Mouse (Mus musculus): ENCODE measurements around the gene Slc19a2. TPM values are rescaled to one million over a fixed set of nuclear protein-coding genes. Genes with fewer than 3 reads are reported as not detected.
"Not testable (repeated sequence)": the region's sequence is repeated elsewhere in the genome, so short reads cannot be mapped to it uniquely, and the experiment has no call there.

Gene Slc19a2
- 10 to 100 TPM in 1 of 2 experiments, 1 to 10 TPM in 1; 9.6 to 14.3 TPM for total RNA-seq (2021)

- peak; percentile 95 for DNase-seq (ENCODE audit: extremely low spot score in 1 of 2, low spot score in 1 of 2)
These were observed at the start of gene Slc19a2 for GRCm38 (mm10) chr1:164248465-164249331. TSS of gene Slc19a2 (plus strand) at chr1:164249046.

- no peak for DNase-seq (ENCODE audit: extremely low spot score in 1 of 2, low spot score in 1 of 2)
These were observed 49.3 kb upstream of the Slc19a2 start for GRCm38 (mm10) chr1:164199551-164199950.

GRCm38 (mm10) chr1:164208437-164208836, 40.4 kb upstream of the Slc19a2 start:
- DNase-seq (ENCODE audit: extremely low spot score in 1 of 2, low spot score in 1 of 2) = no peak

- DNase-seq (ENCODE audit: extremely low spot score in 1 of 2, low spot score in 1 of 2) = no peak
These were observed 37.9 kb upstream of the Slc19a2 start for GRCm38 (mm10) chr1:164210899-164211298.

GRCm38 (mm10) chr1:164212686-164213085, 36.2 kb upstream of the Slc19a2 start:
- no peak for DNase-seq (ENCODE audit: extremely low spot score in 1 of 2, low spot score in 1 of 2)

GRCm38 (mm10) chr1:164214190-164214589, 34.7 kb upstream of the Slc19a2 start:
- DNase-seq (ENCODE audit: extremely low spot score in 1 of 2, low spot score in 1 of 2) = no peak

GRCm38 (mm10) chr1:164215097-164215496, 33.7 kb upstream of the Slc19a2 start:
- DNase-seq (ENCODE audit: extremely low spot score in 1 of 2, low spot score in 1 of 2) = no peak

- no peak for DNase-seq (ENCODE audit: extremely low spot score in 1 of 2, low spot score in 1 of 2)
These were observed 33.3 kb upstream of the Slc19a2 start for GRCm38 (mm10) chr1:164215540-164215939.

GRCm38 (mm10) chr1:164217791-164218685, 30.8 kb upstream of the Slc19a2 start:
- no peak for DNase-seq (ENCODE audit: extremely low spot score in 1 of 2, low spot score in 1 of 2)

- DNase-seq (ENCODE audit: extremely low spot score in 1 of 2, low spot score in 1 of 2) = no peak
These were observed 28.6 kb upstream of the Slc19a2 start for GRCm38 (mm10) chr1:164220261-164220660.

GRCm38 (mm10) chr1:164223089-164223488, 25.8 kb upstream of the Slc19a2 start:
- DNase-seq (ENCODE audit: extremely low spot score in 1 of 2, low spot score in 1 of 2) = no peak

- DNase-seq (ENCODE audit: extremely low spot score in 1 of 2, low spot score in 1 of 2) = not testable (repeated sequence)
These were observed 16.8 kb upstream of the Slc19a2 start for GRCm38 (mm10) chr1:164231937-164232570.

- DNase-seq (ENCODE audit: extremely low spot score in 1 of 2, low spot score in 1 of 2) = no peak
These were observed 15.4 kb upstream of the Slc19a2 start for GRCm38 (mm10) chr1:164233447-164233846.

- DNase-seq (ENCODE audit: extremely low spot score in 1 of 2, low spot score in 1 of 2) = no peak
These were observed 13.8 kb upstream of the Slc19a2 start for GRCm38 (mm10) chr1:164235078-164235477.

GRCm38 (mm10) chr1:164236078-164236477, 12.8 kb upstream of the Slc19a2 start:
- no peak for DNase-seq (ENCODE audit: extremely low spot score in 1 of 2, low spot score in 1 of 2)

- DNase-seq (ENCODE audit: extremely low spot score in 1 of 2, low spot score in 1 of 2) = no peak
These were observed 7.4 kb upstream of the Slc19a2 start for GRCm38 (mm10) chr1:164241494-164241893.

GRCm38 (mm10) chr1:164242809-164243208, 6.0 kb upstream of the Slc19a2 start:
- no peak for DNase-seq (ENCODE audit: extremely low spot score in 1 of 2, low spot score in 1 of 2)

- no peak for DNase-seq (ENCODE audit: extremely low spot score in 1 of 2, low spot score in 1 of 2)
These were observed 1.4 kb upstream of the Slc19a2 start for GRCm38 (mm10) chr1:164247442-164247841.

GRCm38 (mm10) chr1:164247971-164248370, 875 bp upstream of the Slc19a2 start:
- no peak for DNase-seq (ENCODE audit: extremely low spot score in 1 of 2, low spot score in 1 of 2)

GRCm38 (mm10) chr1:164249332-164249711, 476 bp downstream of the Slc19a2 start:
- DNase-seq (ENCODE audit: extremely low spot score in 1 of 2, low spot score in 1 of 2) = peak in 1 of 2 experiments; percentile 28
